Comparison of ENCODE assay signal across 28 mouse cellular contexts in genomic region chr4:34720127-34720895, GRCm38 (mm10). TPM values are rescaled to one million over a fixed set of nuclear protein-coding genes. Genes with fewer than 3 reads are reported as not detected.
DNase-seq lines count a peak whose midpoint lies in the region; ATAC-seq and TF ChIP-seq lines count a peak whose summit lies in the region.
"Had no signal": no experiment of that assay in that cellular context is flagged by ENCODE, and none has a peak within 500 bp of the region (broad histone marks: within the 10 kb centered on the region; RNA-seq: fewer than 3 reads in every experiment).

No protein-coding gene starts in this region.

- H3K9me3 ChIP-seq in kidney, postnatal 0 days (replicated peaks; ENCODE audit: low read length) = no peaks in the 10 kb centered on the region
- H3K9me3 ChIP-seq: limb, embryonic 15.5 days had no signal

- H3K36me3 ChIP-seq in kidney, postnatal 0 days (ENCODE audit: insufficient read depth, low read length) = no peaks in the 10 kb centered on the region
- peaks cover 1% of the 10 kb centered on the region; the same call in 1 of the 2 replicates for H3K36me3 ChIP-seq in testis, adult 2 months (ENCODE audit: control insufficient read depth, insufficient read depth, low read length)
- H3K36me3 ChIP-seq: embryonic facial prominence, embryonic 15.5 days; G1E; heart, embryonic 13.5 days; hindbrain, embryonic 13.5 days; limb, embryonic 15.5 days had no signal

- H3K4me3 ChIP-seq in kidney, postnatal 0 days (replicated peaks; ENCODE audit: low read depth, low read length) = no peak overlapping the region
- H3K4me3 ChIP-seq in testis, adult 2 months (ENCODE audit: control insufficient read depth, low read depth, low read length) = no peak overlapping the region
- H3K4me3 ChIP-seq: embryonic facial prominence, embryonic 15.5 days; heart, embryonic 13.5 days; hindbrain, embryonic 13.5 days; limb, embryonic 15.5 days had no signal

- DNase-seq in kidney, postnatal 0 days (ENCODE audit: low spot score) = no peak
- DNase-seq in kidney, adult 9 months = no peak
- no peak for DNase-seq in testis, postnatal 14 days (ENCODE audit: low spot score)
- peak; percentile 85 for DNase-seq in ZHBTc4 (ENCODE audit: low read depth, low spot score)
- DNase-seq in right cerebral cortex, postnatal 25 days = no peak
- no peak for DNase-seq in cerebellum, adult 8-10 months
- DNase-seq: adrenal gland, postnatal 14 days; cerebellum, adult 9-11 months; gastrocnemius, postnatal 14 days; heart, adult 18-20 months; kidney, adult 2 months; kidney, postnatal 25 days; lung, postnatal 4 days; midbrain, embryonic 14.5 days; right cerebral cortex, postnatal 14 days; spleen, adult 18-20 months; thymus, postnatal 25 days had no signal

- no peaks in the 10 kb centered on the region for H3K27me3 ChIP-seq in kidney, postnatal 0 days (ENCODE audit: insufficient read depth, low read length)
- no peaks in the 10 kb centered on the region for H3K27me3 ChIP-seq in testis, adult 2 months (ENCODE audit: control insufficient read depth, insufficient read depth, low read length)
- H3K27me3 ChIP-seq: embryonic facial prominence, embryonic 15.5 days; heart, embryonic 13.5 days; hindbrain, embryonic 13.5 days; limb, embryonic 15.5 days had no signal

- no peaks in the 10 kb centered on the region for H3K4me1 ChIP-seq in kidney, postnatal 0 days (replicated peaks; ENCODE audit: insufficient read depth, low read length)
- H3K4me1 ChIP-seq in testis, adult 2 months (ENCODE audit: control insufficient read depth, insufficient read depth, low read length) = peaks cover 4% of the 10 kb centered on the region; the same call in 1 of the 2 replicates
- H3K4me1 ChIP-seq: embryonic facial prominence, embryonic 15.5 days; heart, embryonic 13.5 days; hindbrain, embryonic 13.5 days; limb, embryonic 15.5 days had no signal

- peak; percentile 8; the same call in 1 of the 2 replicates for TF ChIP-seq CTCF in kidney, postnatal 0 days (IDR thresholded peaks at IDR 0.05; ENCODE audit: low read depth)
- peak; percentile 42; the same call in 1 of the 2 replicates for TF ChIP-seq CTCF in testis, adult 2 months (IDR thresholded peaks at IDR 0.05; ENCODE audit: control insufficient read depth, insufficient read depth, insufficient replicate concordance, low read depth, low read length)

- WGBS in kidney, postnatal 0 days = 90% methylated on average over 7 of the region's 7 CpGs

- no peak for ATAC-seq in kidney, postnatal 0 days (replicated peaks; ENCODE audit: low FRiP score, low read depth)
- ATAC-seq: forebrain, embryonic 14.5 days had no signal

- no peak overlapping the region for H3K9ac ChIP-seq in kidney, postnatal 0 days (ENCODE audit: low read depth, low read length)
- H3K9ac ChIP-seq: embryonic facial prominence, embryonic 15.5 days; heart, embryonic 13.5 days; hindbrain, embryonic 13.5 days; limb, embryonic 15.5 days had no signal

- H3K4me2 ChIP-seq in kidney, postnatal 0 days (ENCODE audit: low read length) = no peak overlapping the region
- H3K4me2 ChIP-seq: embryonic facial prominence, embryonic 15.5 days; heart, embryonic 13.5 days; hindbrain, embryonic 13.5 days; limb, embryonic 15.5 days had no signal

- H3K27ac ChIP-seq in kidney, postnatal 0 days = no peak overlapping the region
- no peak overlapping the region for H3K27ac ChIP-seq in testis, adult 2 months (ENCODE audit: control insufficient read depth, insufficient read depth, low read depth, low read length)
- H3K27ac ChIP-seq: embryonic facial prominence, embryonic 15.5 days; heart, embryonic 13.5 days; hindbrain, embryonic 13.5 days; limb, embryonic 15.5 days had no signal

- no peak for TF ChIP-seq POLR2A in testis, adult 2 months (IDR thresholded peaks at IDR 0.05; ENCODE audit: control insufficient read depth, low read depth, low read length)

RNA-seq across cellular contexts. Expression of gene Cfap206, which starts 9.7 kb away (rescaled TPM):
- polyA plus RNA-seq in kidney, postnatal 0 days (2015; fragmentation: Nextera tagmentation; extraction: Ambion mirVana) = 1.1 and 1.3 TPM in 2 replicates
- 456 and 463 TPM in 2 replicates for polyA plus RNA-seq in testis, adult 2 months (2012; rRNA removed)
- polyA plus RNA-seq: G1E; heart, embryonic 13.5 days; intestine, embryonic 14.5 days; limb, embryonic 15.5 days had no signal

RNA-seq across cellular contexts. Expression of gene Slc35a1, which starts 33.1 kb away (rescaled TPM):
- 34.7 and 40.6 TPM in 2 replicates for polyA plus RNA-seq in kidney, postnatal 0 days (2015; fragmentation: Nextera tagmentation; extraction: Ambion mirVana)
- 3.1 and 4.5 TPM in 2 replicates for polyA plus RNA-seq in testis, adult 2 months (2012; rRNA removed)

RNA-seq across cellular contexts. Expression of gene Gm136, which starts 35.8 kb away (rescaled TPM):
- not detected in 2 replicates for polyA plus RNA-seq in kidney, postnatal 0 days (2015; fragmentation: Nextera tagmentation; extraction: Ambion mirVana)
- 14.8 and 18.3 TPM in 2 replicates for polyA plus RNA-seq in testis, adult 2 months (2012; rRNA removed)
- polyA plus RNA-seq: C2C12; embryonic facial prominence, embryonic 15.5 days; forebrain, embryonic 14.5 days; G1E; heart, embryonic 13.5 days; hindbrain, embryonic 13.5 days; intestine, embryonic 14.5 days; kidney, adult 2 months; limb, embryonic 15.5 days; lung, embryonic 16.5 days; midbrain, embryonic 14.5 days; neural tube, embryonic 11.5 days had no signal

RNA-seq across cellular contexts. Expression of gene Smim8, which starts 57.9 kb away (rescaled TPM):
- polyA plus RNA-seq in kidney, postnatal 0 days (2015; fragmentation: Nextera tagmentation; extraction: Ambion mirVana) = 73.0 and 80.3 TPM in 2 replicates
- 45.9 and 51.0 TPM in 2 replicates for polyA plus RNA-seq in testis, adult 2 months (2012; rRNA removed)

Comparison
In these comparisons a context has a peak if more than half of its experiments do, and no peak if none do; other contexts are left out.
1. RNA of gene Cfap206, which starts 9.7 kb away (polyA plus RNA-seq): 456 to 463 TPM in testis, adult 2 months; 1.1 to 1.3 TPM in kidney, postnatal 0 days; every median in the first group is over 100 times any median in the second.
2. RNA of gene Gm136, which starts 35.8 kb away (polyA plus RNA-seq): 14.8 to 18.3 TPM in testis, adult 2 months; not detected in kidney, postnatal 0 days; every median in the first group is over 10 times any median in the second.